Mouse (Mus musculus): ENCODE measurements at regions not wholly inside any gene's neighbourhood (a gene's known extent, or its start where the extent isn't known, plus 50 kb on each side); places are given as distances from the start of the nearest gene placed in this dataset.

GRCm38 (mm10) chr13:31369182-31369581, 186.8 kb upstream of the Foxq1 start:
- DNase-seq: no peak
- intact Hi-C loops (cut with DNase I; ENCODE audit: low total_unique reads): no loop called here

- no peak for DNase-seq
Observed at GRCm38 (mm10) chr13:31370873-31371272, 185.1 kb upstream of the Foxq1 start.

GRCm38 (mm10) chr13:31374006-31374405, 181.9 kb upstream of the Foxq1 start:
- DNase-seq: no peak
- intact Hi-C loops (cut with DNase I; ENCODE audit: low total_unique reads): no loop called here

More at GRCm38 (mm10) chr13:31370873-31371272, 185.1 kb upstream of the Foxq1 start:
- intact Hi-C loops (cut with DNase I; ENCODE audit: low total_unique reads): no loop called here

- no peak for DNase-seq
- intact Hi-C loops (cut with DNase I; ENCODE audit: low total_unique reads): no loop called here
Observed at GRCm38 (mm10) chr13:31393421-31394215, 162.3 kb upstream of the Foxq1 start.

GRCm38 (mm10) chr13:31396216-31396910, 159.6 kb upstream of the Foxq1 start:
- intact Hi-C loops (cut with DNase I; ENCODE audit: low total_unique reads): no loop called here
- no peak for DNase-seq

GRCm38 (mm10) chr13:31397246-31397645, 158.7 kb upstream of the Foxq1 start:
- intact Hi-C loops (cut with DNase I; ENCODE audit: low total_unique reads): no loop called here
- no peak for DNase-seq

GRCm38 (mm10) chr13:31400401-31400800, 155.5 kb upstream of the Foxq1 start:
- no peak for DNase-seq
- intact Hi-C loops (cut with DNase I; ENCODE audit: low total_unique reads): no loop called here

- DNase-seq: no peak
- intact Hi-C loops (cut with DNase I; ENCODE audit: low total_unique reads): no loop called here
Observed at GRCm38 (mm10) chr13:31405312-31405711, 150.6 kb upstream of the Foxq1 start.

- intact Hi-C loops (cut with DNase I; ENCODE audit: low total_unique reads): no loop called here
Observed at GRCm38 (mm10) chr13:31408439-31409122, 147.4 kb upstream of the Foxq1 start.

GRCm38 (mm10) chr13:31409123-31409513, 146.8 kb upstream of the Foxq1 start:
- DNase-seq: no peak
- intact Hi-C loops (cut with DNase I; ENCODE audit: low total_unique reads): no loop called here

More at GRCm38 (mm10) chr13:31408439-31409122, 147.4 kb upstream of the Foxq1 start:
- DNase-seq: no peak

GRCm38 (mm10) chr13:31421556-31421955, 134.4 kb upstream of the Foxq1 start:
- intact Hi-C loops (cut with DNase I; ENCODE audit: low total_unique reads): no loop called here
- DNase-seq: no peak

- DNase-seq: no peak
- intact Hi-C loops (cut with DNase I; ENCODE audit: low total_unique reads): no loop called here
Observed at GRCm38 (mm10) chr13:31423599-31423998, 132.3 kb upstream of the Foxq1 start.

GRCm38 (mm10) chr13:31425825-31426500, 130.0 kb upstream of the Foxq1 start:
- intact Hi-C loops (cut with DNase I; ENCODE audit: low total_unique reads): no loop called here
- DNase-seq: no peak

- DNase-seq: no peak
- intact Hi-C loops (cut with DNase I; ENCODE audit: low total_unique reads): no loop called here
Observed at GRCm38 (mm10) chr13:31436434-31436833, 119.5 kb upstream of the Foxq1 start.

- intact Hi-C loops (cut with DNase I; ENCODE audit: low total_unique reads): no loop called here
- no peak for DNase-seq
Observed at GRCm38 (mm10) chr13:31439761-31440627, 115.9 kb upstream of the Foxq1 start.

GRCm38 (mm10) chr13:31458883-31459282, 97.1 kb upstream of the Foxq1 start:
- DNase-seq: no peak
- intact Hi-C loops (cut with DNase I; ENCODE audit: low total_unique reads): no loop called here

GRCm38 (mm10) chr13:31465141-31465540, 90.8 kb upstream of the Foxq1 start:
- no peak for DNase-seq
- intact Hi-C loops (cut with DNase I; ENCODE audit: low total_unique reads): no loop called here

- intact Hi-C loops (cut with DNase I; ENCODE audit: low total_unique reads): no loop called here
Observed at GRCm38 (mm10) chr13:31465711-31466110, 90.2 kb upstream of the Foxq1 start.

GRCm38 (mm10) chr13:31468131-31468530, 87.8 kb upstream of the Foxq1 start:
- intact Hi-C loops (cut with DNase I; ENCODE audit: low total_unique reads): no loop called here
- DNase-seq: no peak

More at GRCm38 (mm10) chr13:31465711-31466110, 90.2 kb upstream of the Foxq1 start:
- no peak for DNase-seq
